Mouse (Mus musculus) CH12F3 (cell line): ENCODE data around the gene Gm8068.
"Not testable (repeated sequence)": the region's sequence is repeated elsewhere in the genome, so short reads cannot be mapped to it uniquely, and the experiment has no call there.

Source experiments
- in situ Hi-C: fragments of 300-500 bp; cut with MboI; formaldehyde crosslinking; loops from 2 replicates; pipeline ENCODE4 v1.14.3; 2020; ENCODE audit warnings: low sequenced_read_pairs

The Gm8068 gene

GRCm38 (mm10) chr14:41701785-41702184 lies at the start of gene Gm8068:
TSS of gene Gm8068 (minus strand) at chr14:41701885.
- in situ Hi-C loops, result not testable (repeated sequence)

GRCm38 (mm10) chr14:41750514-41750913 lies 48.8 kb upstream of the Gm8068 start, which contains the start of gene Gm7929:
TSS of gene Gm7929 (minus strand) at chr14:41750614.
- in situ Hi-C loops, result not testable (repeated sequence)

GRCm38 (mm10) chr14:41723437-41723836 lies 21.8 kb upstream of the Gm8068 start:
- in situ Hi-C loops, result not testable (repeated sequence)

- in situ Hi-C loops, result not testable (repeated sequence)
Measured at GRCm38 (mm10) chr14:41717180-41717579, 15.5 kb upstream of the Gm8068 start.

GRCm38 (mm10) chr14:41648176-41648575 lies 53.5 kb downstream of the Gm8068 start:
- in situ Hi-C loops, result not testable (repeated sequence)
